Mouse (Mus musculus): Measurements from ENCODE around the gene Grpr. TPM values are rescaled to one million over a fixed set of nuclear protein-coding genes. Genes with fewer than 3 reads are reported as not detected.

Grpr gene
- total RNA-seq (2015) (not detected in 2 replicates), total RNA-seq (2017) (not detected in 2 replicates)

- ATAC-seq (ENCODE audit: poor library complexity, severe bottlenecking) = peak; percentile 82
Measured at GRCm38 (mm10) chrX:163549666-163550065, at the start of gene Grpr. Gene Grpr (minus strand): TSS chrX:163549677.

- ATAC-seq (ENCODE audit: poor library complexity, severe bottlenecking) = no peak
Measured at GRCm38 (mm10) chrX:163560521-163560920, 11.0 kb upstream of the Grpr start.

GRCm38 (mm10) chrX:163547042-163547441 lies 2.4 kb downstream of the Grpr start:
- no peak for ATAC-seq (ENCODE audit: poor library complexity, severe bottlenecking)

GRCm38 (mm10) chrX:163532836-163533235 lies 16.6 kb downstream of the Grpr start:
- ATAC-seq (ENCODE audit: poor library complexity, severe bottlenecking) = no peak

- no peak for ATAC-seq (ENCODE audit: poor library complexity, severe bottlenecking)
Measured at GRCm38 (mm10) chrX:163518963-163519541, 30.4 kb downstream of the Grpr start.

GRCm38 (mm10) chrX:163511766-163512165 lies 37.7 kb downstream of the Grpr start:
- no peak for ATAC-seq (ENCODE audit: poor library complexity, severe bottlenecking)

GRCm38 (mm10) chrX:163502088-163502487 lies 47.4 kb downstream of the Grpr start:
- no peak for ATAC-seq (ENCODE audit: poor library complexity, severe bottlenecking)

Other genes starting within 250 kb of the Grpr start
- 0.11 TPM in 1 of 2 replicates, not detected in the other for gene Rnf138rt1, start 211.7 kb upstream of the Grpr start, total RNA-seq (2015)
- 0.12 TPM in 1 of 2 replicates, not detected in the other for gene Rnf138rt1, start 211.7 kb upstream of the Grpr start, total RNA-seq (2017)